Mouse (Mus musculus): ENCODE measurements at regions not wholly inside any gene's neighbourhood (a gene's known extent, or its start where the extent isn't known, plus 50 kb on each side); places are given as distances from the start of the nearest gene placed in this dataset.
"Not testable (repeated sequence)": the region's sequence is repeated elsewhere in the genome, so short reads cannot be mapped to it uniquely, and the experiment has no call there.

DNA sequence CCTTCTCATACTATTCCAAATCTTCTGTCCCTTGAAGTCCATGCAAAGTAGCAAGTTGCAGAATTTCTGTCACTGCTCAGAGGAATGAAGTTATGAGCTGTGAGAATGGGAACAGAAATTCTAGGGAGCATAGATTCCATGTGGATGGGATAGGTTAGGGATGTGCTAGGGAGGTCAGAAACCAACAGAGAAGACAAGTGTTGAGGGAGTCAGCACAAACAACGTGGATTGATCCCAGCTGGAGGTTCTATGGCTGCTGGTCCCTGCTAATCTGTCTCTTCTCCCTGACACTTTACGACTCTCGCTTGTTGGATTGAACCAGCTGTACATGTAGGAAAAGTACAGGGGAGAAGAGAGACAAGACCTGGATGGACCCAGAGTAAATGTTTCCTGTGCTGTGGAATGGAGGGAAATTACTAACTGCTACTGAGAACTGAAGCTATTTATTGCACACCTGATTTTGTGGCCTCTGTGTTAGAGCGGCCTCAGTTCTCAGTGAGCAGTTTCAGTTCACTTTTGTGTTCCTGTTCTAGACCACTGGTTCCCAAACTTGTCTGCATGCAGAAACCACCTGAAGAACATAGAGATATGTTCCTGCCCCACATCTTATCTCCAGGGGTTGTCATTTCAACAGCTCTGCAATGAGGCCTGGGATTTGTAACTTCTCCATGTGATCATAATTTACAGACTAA is 151.0 kb downstream of the Ube2e3 start:
- Histone ChIP-seq H3K4me3 (ENCODE audit: extremely low read depth, insufficient read depth, insufficient read length) (no peak overlapping the region), H3K27me3 (ENCODE audit: control insufficient read depth, insufficient read depth, low read length) (no peaks in the 10 kb centered on the region), H3K4me1 (ENCODE audit: control insufficient read depth, insufficient read depth, insufficient read length) (peaks cover 19% of the 10 kb centered on the region), H3K36me3 (ENCODE audit: control insufficient read depth, insufficient read depth, low read length) (no peaks in the 10 kb centered on the region), H3K27ac (ENCODE audit: insufficient read depth, low read length) (peak overlapping the region; percentile 83)
- TF ChIP-seq CTCF (IDR thresholded peaks at IDR 0.05; ENCODE audit: extremely low read depth, insufficient read depth, insufficient read length, insufficient replicate concordance) (no peak), POLR2A (IDR thresholded peaks at IDR 0.05; ENCODE audit: low read depth, low read length) (no peak)
- WGBS = 66% methylated on average over 4 of the region's 4 CpGs
- DNase-seq (ENCODE audit: low read depth in 1 of 2, low spot score in 2 of 2) = peak; percentile 38 to 55

DNA sequence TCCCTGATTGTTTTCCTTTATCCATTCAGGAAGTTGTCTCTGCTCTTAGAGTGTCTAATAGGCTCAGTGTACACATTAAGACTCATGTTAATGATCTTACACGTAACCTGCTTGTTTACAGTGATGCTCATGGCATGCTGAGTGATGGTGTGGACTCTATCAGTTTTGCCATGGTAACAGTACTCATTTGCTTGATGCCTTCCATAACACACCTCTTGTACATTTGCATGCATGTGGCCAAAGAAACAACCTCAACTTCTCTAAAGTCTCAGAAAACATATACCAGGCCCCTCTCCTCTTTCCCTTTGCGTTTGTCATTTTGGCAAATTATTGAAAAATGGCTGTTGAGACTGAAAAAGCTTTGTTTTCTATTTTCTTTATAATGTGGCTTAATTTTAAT is 155.0 kb downstream of the Ube2e3 start:
- H3K4me1 ChIP-seq (ENCODE audit: control insufficient read depth, insufficient read depth, insufficient read length) = peaks cover 16% of the 10 kb centered on the region
- DNase-seq (ENCODE audit: low read depth in 1 of 2, low spot score in 2 of 2) = peak in 1 of 2 experiments; percentile 14
- no peak overlapping the region for H3K27ac ChIP-seq (ENCODE audit: insufficient read depth, low read length)
- H3K4me3 ChIP-seq (ENCODE audit: extremely low read depth, insufficient read depth, insufficient read length) = no peak overlapping the region
- no peaks in the 10 kb centered on the region for H3K36me3 ChIP-seq (ENCODE audit: control insufficient read depth, insufficient read depth, low read length)
- no peak for TF ChIP-seq CTCF (IDR thresholded peaks at IDR 0.05; ENCODE audit: extremely low read depth, insufficient read depth, insufficient read length, insufficient replicate concordance)
- TF ChIP-seq POLR2A (IDR thresholded peaks at IDR 0.05; ENCODE audit: low read depth, low read length) = no peak
- H3K27me3 ChIP-seq (ENCODE audit: control insufficient read depth, insufficient read depth, low read length) = no peaks in the 10 kb centered on the region
- WGBS = 77% methylated on average over 2 of the region's 2 CpGs

DNA sequence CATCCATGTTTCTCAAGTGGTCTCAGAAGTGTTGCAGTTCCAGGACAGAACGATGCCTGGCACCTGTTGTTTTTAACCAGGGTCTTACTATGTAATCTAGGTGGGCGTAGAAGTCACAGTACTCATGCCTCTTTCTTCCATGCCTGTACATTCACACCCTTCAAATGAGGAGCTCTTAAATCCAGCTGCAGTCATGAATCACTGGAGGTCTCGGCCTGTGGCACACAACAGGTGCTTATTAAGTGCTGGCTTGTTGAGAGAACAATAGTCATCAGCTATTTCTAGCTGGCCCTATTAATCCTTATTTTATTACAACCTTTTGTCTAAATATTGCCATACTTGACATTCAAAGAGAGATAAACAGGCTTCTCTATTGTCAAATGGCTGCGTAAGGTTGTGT is 157.8 kb downstream of the Ube2e3 start:
- Histone ChIP-seq H3K4me3 (ENCODE audit: extremely low read depth, insufficient read depth, insufficient read length) (no peak overlapping the region), H3K27ac (ENCODE audit: insufficient read depth, low read length) (no peak overlapping the region), H3K27me3 (ENCODE audit: control insufficient read depth, insufficient read depth, low read length) (no peaks in the 10 kb centered on the region), H3K36me3 (ENCODE audit: control insufficient read depth, insufficient read depth, low read length) (no peaks in the 10 kb centered on the region), H3K4me1 (ENCODE audit: control insufficient read depth, insufficient read depth, insufficient read length) (peaks cover 6% of the 10 kb centered on the region)
- no peak for TF ChIP-seq POLR2A (IDR thresholded peaks at IDR 0.05; ENCODE audit: low read depth, low read length)
- no peak for TF ChIP-seq CTCF (IDR thresholded peaks at IDR 0.05; ENCODE audit: extremely low read depth, insufficient read depth, insufficient read length, insufficient replicate concordance)
- WGBS = 87% methylated on average over 4 of the region's 4 CpGs
- DNase-seq (ENCODE audit: low read depth in 1 of 2, low spot score in 2 of 2) = no peak

DNA sequence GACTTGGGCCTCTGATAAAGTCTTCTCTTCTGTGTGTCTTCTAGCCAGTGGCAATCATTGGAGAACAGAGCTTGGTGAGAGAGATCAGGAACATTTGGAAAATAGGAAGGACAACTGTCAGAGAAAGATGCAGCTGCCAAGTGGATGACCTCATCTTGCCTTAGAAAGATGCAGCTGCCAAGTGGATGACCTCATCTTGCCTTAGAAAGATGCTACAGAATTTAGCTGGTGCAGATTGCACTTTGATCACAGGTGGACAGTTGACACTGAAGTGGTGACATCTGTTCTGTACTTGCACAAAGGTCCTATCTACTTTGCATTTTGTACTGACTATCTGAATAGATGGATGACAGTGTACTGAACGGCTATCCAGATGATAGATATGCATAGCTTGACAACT is 163.1 kb downstream of the Ube2e3 start:
- TF ChIP-seq POLR2A (IDR thresholded peaks at IDR 0.05; ENCODE audit: low read depth, low read length) = no peak
- no peak for TF ChIP-seq CTCF (IDR thresholded peaks at IDR 0.05; ENCODE audit: extremely low read depth, insufficient read depth, insufficient read length, insufficient replicate concordance)
- no peak for DNase-seq (ENCODE audit: low read depth in 1 of 2, low spot score in 2 of 2)
- WGBS = 74% methylated on average over 1 of the region's 1 CpGs

DNA sequence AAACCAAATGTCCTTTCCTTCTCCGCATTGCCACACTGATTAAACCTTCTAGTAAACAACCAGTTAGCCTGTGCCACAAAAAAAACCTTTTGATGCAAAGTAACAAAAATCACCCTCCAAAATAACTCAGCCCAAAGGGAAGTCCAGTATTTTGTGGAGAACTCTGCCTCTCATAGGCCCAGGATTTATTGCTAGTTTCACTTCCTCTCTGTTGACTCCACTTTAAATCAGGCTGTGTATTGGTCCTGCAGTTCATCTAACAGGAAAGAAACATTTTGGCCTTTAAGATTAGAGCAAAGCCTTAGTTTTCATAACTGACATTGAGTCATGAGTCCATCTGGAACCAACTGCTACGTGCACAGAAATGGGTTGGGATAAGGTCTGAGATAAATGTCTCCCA is 168.4 kb downstream of the Ube2e3 start:
- Histone ChIP-seq H3K4me3 (ENCODE audit: extremely low read depth, insufficient read depth, insufficient read length) (no peak overlapping the region), H3K27ac (ENCODE audit: insufficient read depth, low read length) (no peak overlapping the region; the same call in 1 of the 2 replicates), H3K4me1 (ENCODE audit: control insufficient read depth, insufficient read depth, insufficient read length) (no peaks in the 10 kb centered on the region), H3K36me3 (ENCODE audit: control insufficient read depth, insufficient read depth, low read length) (no peaks in the 10 kb centered on the region), H3K27me3 (ENCODE audit: control insufficient read depth, insufficient read depth, low read length) (no peaks in the 10 kb centered on the region)
- no peak for TF ChIP-seq POLR2A (IDR thresholded peaks at IDR 0.05; ENCODE audit: low read depth, low read length)
- no peak for TF ChIP-seq CTCF (IDR thresholded peaks at IDR 0.05; ENCODE audit: extremely low read depth, insufficient read depth, insufficient read length, insufficient replicate concordance)
- DNase-seq (ENCODE audit: low read depth in 1 of 2, low spot score in 2 of 2) = no peak
- 25% methylated on average over 2 of the region's 2 CpGs for WGBS

More for the DNA sequence above, 163.1 kb downstream of the Ube2e3 start:
- Histone ChIP-seq H3K36me3 (ENCODE audit: control insufficient read depth, insufficient read depth, low read length) (no peaks in the 10 kb centered on the region), H3K27ac (ENCODE audit: insufficient read depth, low read length) (no peak overlapping the region), H3K4me3 (ENCODE audit: extremely low read depth, insufficient read depth, insufficient read length) (no peak overlapping the region), H3K27me3 (ENCODE audit: control insufficient read depth, insufficient read depth, low read length) (no peaks in the 10 kb centered on the region), H3K4me1 (ENCODE audit: control insufficient read depth, insufficient read depth, insufficient read length) (no peaks in the 10 kb centered on the region)

DNA sequence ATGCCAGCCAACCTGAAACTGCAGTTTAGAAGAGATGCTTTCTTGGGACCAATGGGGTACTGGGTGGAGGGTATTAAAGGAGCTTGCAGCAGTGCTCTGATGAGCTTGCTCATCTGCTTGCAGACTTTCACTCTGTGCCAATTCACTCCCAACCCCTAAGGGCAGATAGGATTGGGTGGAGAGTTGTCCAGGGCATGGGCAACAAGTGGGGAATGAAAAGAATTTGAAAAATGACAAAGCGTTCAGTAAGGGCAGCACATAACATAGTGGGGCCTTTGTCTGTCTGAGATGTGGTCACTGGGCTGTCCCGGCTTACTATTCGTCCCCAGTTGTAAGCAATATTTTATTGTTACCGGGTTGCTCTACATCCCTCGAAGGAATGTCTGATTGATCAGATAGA is 170.7 kb downstream of the Ube2e3 start:
- H3K4me3 ChIP-seq (ENCODE audit: extremely low read depth, insufficient read depth, insufficient read length) = no peak overlapping the region
- H3K27me3 ChIP-seq (ENCODE audit: control insufficient read depth, insufficient read depth, low read length) = no peaks in the 10 kb centered on the region
- WGBS = 91% methylated on average over 5 of the region's 5 CpGs
- H3K36me3 ChIP-seq (ENCODE audit: control insufficient read depth, insufficient read depth, low read length) = no peaks in the 10 kb centered on the region
- no peak overlapping the region for H3K27ac ChIP-seq (ENCODE audit: insufficient read depth, low read length)
- DNase-seq (ENCODE audit: low read depth in 1 of 2, low spot score in 2 of 2) = no peak
- no peaks in the 10 kb centered on the region for H3K4me1 ChIP-seq (ENCODE audit: control insufficient read depth, insufficient read depth, insufficient read length)
- TF ChIP-seq CTCF (IDR thresholded peaks at IDR 0.05; ENCODE audit: extremely low read depth, insufficient read depth, insufficient read length, insufficient replicate concordance) (no peak), POLR2A (IDR thresholded peaks at IDR 0.05; ENCODE audit: low read depth, low read length) (no peak)

DNA sequence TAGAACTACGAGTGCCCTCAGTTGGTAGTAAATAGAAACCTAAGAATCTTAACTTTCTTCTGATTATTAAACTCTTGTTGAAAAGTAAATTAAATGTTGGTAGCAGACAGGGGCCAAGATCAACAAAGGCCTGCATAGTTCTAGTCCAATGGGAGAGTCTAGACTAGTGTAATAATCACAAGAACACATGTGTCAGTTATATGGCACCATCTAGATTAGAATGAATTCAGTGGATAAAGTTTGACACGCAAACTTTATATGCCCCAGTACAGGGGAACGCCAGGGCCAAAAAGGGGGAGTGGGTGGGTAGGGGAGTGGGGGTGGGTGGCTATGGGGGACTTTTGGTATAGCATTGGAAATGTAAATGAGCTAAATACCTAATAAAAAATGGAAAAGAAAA is 176.9 kb downstream of the Ube2e3 start:
- H3K4me3 ChIP-seq (ENCODE audit: extremely low read depth, insufficient read depth, insufficient read length); H3K4me1 ChIP-seq (ENCODE audit: control insufficient read depth, insufficient read depth, insufficient read length); DNase-seq (ENCODE audit: low read depth in 1 of 2, low spot score in 2 of 2); H3K27ac ChIP-seq (ENCODE audit: insufficient read depth, low read length); H3K27me3 ChIP-seq (ENCODE audit: control insufficient read depth, insufficient read depth, low read length); H3K36me3 ChIP-seq (ENCODE audit: control insufficient read depth, insufficient read depth, low read length): not testable (repeated sequence)
- WGBS = 92% methylated on average over 3 of the region's 3 CpGs
